Mouse (Mus musculus): Measurements from ENCODE around the gene Cep135.

Gene Cep135

DNA sequence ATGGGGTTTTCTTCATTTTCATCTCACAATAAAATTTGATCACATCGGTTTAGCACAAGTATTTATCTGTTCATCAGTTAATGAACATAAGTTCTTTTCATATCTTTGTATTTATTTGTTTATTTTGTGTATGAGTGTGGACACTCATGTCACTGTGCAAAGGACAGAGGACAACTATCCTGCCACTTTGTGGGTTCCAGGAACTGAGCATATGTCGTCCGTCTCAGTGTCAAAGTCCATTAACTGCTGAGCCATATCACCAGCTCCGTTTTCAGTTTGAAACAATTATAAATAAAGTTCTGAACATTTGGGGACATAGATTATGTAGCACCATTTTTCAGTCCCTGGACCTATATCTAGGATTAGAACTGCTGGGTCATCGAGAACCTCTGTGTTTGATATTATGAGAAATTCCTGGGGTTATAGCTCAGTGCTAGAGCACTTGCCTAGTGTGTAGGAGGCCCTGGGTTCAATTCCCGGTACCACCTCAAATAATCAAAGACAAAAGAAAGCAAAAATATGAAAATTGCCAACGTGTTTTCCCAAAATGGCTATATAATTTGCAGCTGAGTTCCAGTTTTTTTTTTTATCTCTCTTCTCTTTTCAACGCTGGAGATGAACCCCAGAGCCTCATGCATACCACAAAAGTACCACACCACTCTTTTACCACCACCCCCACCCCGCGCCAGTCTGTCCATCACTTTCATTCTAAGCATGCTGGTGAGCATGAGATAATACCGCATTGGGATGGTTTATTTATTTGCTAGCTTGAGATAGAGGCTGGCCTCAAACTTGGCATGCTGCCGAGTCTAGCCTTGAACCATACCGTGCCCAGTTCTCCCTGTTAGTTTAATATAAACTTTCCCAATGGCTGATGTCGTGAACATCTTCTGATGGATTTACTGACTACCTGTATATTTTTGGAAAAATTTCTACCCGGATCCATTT lies 96.4 kb downstream of the Cep135 start:
- peak; percentile 85 to 90 for DNase-seq (ENCODE audit: low spot score in 2 of 2)

DNA sequence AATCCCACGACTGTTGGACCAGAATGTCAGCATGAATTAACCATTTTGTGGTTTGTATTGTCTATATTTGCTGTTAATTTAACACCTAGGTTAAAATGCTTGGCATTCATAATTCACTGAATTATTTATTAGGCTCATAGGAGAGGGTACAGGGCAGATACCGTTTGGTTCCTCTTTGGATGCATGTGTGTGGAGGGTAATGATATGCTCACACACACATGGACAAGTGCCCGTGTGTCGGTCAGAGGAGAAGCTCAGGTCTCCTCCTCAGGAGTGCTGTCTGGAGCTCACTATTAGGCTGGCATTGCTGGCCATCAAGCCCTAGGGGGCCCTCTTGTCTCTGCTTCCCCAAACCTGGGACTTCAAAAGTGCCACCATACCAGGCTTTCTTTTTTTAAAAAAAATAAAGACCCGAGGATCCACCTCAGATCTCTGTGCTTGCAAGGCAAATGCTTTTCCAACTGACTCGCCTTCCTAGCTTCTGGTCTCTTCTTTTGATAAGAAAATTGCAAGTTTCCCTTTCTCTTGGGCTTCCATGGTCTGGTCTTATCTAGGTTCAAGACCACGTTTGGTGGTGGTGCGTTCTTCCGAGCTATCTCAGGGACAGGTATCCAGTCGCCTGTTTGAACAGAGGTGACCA lies 99.6 kb downstream of the Cep135 start:
- DNase-seq (ENCODE audit: low spot score in 2 of 2): no peak

DNA sequence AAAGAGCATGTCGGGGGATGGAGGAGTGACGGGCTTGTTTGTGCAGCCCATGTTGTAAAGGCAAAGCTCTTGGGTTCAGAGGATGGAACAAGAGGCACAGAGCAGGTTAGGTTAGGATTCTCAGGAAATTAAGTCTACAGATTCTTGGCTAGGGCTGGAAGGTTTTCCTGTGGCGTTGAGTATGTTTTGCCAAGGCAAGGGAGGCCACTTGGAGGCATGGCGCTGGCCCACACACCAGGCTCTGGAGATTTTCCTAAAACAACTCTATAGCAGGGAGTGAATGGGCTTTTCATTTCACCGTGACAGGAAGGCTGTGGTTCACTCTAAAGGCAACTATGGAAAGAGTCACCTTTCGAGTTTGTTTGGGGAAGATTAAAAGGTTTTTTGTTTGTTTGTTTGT lies 100.1 kb downstream of the Cep135 start:
- DNase-seq (ENCODE audit: low spot score in 2 of 2): no peak

DNA sequence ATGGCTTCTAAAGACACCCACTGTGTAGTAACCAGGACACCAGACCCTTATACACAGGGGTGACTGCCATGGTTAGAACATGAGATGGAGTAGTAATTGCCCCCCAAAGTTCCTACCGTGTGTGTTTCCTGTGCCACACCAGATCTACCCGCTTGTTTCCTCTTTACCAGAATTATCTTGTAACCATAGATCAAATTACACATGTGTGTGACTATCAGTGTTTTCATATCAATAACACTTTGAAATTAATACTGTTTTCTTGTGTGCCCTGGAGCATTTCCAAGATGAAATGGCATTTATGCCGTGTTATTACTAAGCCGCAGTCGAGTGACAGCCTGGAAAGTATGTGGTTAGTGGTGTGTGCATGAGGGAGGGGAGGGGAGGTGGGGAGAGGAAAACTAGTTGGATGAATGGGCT lies 101.7 kb downstream of the Cep135 start:
- no peak for DNase-seq (ENCODE audit: low spot score in 2 of 2)

DNA sequence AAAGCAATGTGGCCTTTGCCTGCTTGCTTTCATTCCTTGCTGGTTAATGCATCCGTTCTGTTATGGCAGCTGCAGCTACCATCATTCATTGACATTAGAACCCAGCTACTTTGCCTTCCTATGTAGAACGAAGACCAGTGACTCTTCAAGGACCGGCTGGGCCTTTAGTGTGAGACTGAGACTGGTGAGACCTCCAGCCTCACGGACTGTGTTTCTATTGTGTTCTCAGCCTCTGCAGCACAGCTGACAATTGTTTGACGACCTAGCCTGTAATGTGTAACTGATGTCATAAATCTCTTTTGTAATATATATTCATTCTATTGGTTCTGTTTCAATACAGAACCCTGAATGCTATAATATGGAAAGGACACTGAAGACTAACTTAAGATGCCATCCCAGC lies 102.8 kb downstream of the Cep135 start:
- DNase-seq (ENCODE audit: low spot score in 2 of 2): no peak

DNA sequence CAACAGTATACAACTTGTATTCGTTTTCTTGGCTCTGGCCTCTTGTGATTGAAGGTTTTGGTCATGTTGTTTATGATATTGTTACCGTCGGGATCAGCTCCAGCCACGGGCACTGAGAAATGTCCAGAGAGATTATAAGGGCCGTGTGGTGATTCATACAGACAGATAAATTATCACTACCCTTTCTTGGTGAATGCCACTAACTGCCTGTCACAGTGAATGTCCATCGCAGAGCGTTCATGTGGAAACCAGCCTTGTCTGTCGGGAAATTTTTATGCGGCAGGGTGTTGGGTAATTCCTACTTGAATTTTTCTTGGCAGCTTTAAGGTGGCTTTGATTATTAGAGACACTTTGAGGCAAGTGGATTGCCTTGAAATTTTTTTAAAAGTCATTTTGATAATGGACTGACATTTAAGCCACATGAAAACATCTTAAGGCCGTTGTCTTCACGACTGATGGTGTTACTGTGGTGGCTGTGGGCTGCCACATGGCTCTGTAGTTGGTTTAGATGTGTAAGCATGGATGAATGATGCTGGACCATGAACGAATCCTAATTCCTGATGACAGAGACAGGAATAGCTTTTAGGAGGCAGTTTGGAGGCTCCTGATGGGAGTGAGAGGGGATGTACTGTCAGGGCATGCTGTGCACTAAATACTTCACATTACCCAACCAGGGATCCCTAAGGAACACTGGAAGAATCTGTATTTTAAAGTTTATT lies 103.4 kb downstream of the Cep135 start:
- no peak for DNase-seq (ENCODE audit: low spot score in 2 of 2)
